Mouse (Mus musculus) olfactory bulb, adult 2 months (tissue): ENCODE results near the gene Cp. TPM values are rescaled to one million over a fixed set of nuclear protein-coding genes. Genes with fewer than 3 reads are reported as not detected.
A peak's percentile ranks its signal among the peaks of the same experiment; 100 is the strongest.
"Not testable (repeated sequence)": the region's sequence is repeated elsewhere in the genome, so short reads cannot be mapped to it uniquely, and the experiment has no call there.

Experiments used
- H3K27ac ChIP-seq: fragments of 200-500 bp; 2 replicates; pipeline ENCODE4 v1.5.1; 2012; ENCODE audit warnings: low read depth, low read length; ENCODE audit not compliant: insufficient read depth
- H3K4me1 ChIP-seq: fragments of 200-500 bp; 2 replicates; pipeline ENCODE4 v1.6.1; 2012; ENCODE audit warnings: low read length; ENCODE audit not compliant: control insufficient read depth, insufficient read depth
- H3K4me3 ChIP-seq: fragments of 200-500 bp; 2 replicates; pipeline ENCODE4 v1.5.1; 2012; ENCODE audit warnings: mild to moderate bottlenecking, low read depth, low read length, moderate library complexity; ENCODE audit not compliant: insufficient read depth
- CTCF ChIP-seq: fragments of 200-500 bp; IDR thresholded peaks from 2 replicates; pipeline ENCODE4 v1.5.1; 2012; ENCODE audit warnings: low read depth, mild to moderate bottlenecking, low read length, moderate library complexity; ENCODE audit not compliant: insufficient read depth
- POLR2A ChIP-seq: fragments of 200-500 bp; IDR thresholded peaks from 2 replicates; pipeline ENCODE4 v1.6.1; 2012; ENCODE audit warnings: mild to moderate bottlenecking, low read depth, low read length, moderate library complexity; ENCODE audit not compliant: insufficient read depth
- WGBS: fragments of 180-500 bp; shearing (Covaris S2); methylation state at CpG from one replicate; pipeline ENCODE4 v1.1.7; 2018; 5-methylcytosine and 5-hydroxymethylcytosine counted together
- polyA plus RNA-seq: library from polyadenylated mRNA; stranded (reverse); fragments of >200 nt; gene quantifications from 2 replicates; pipeline ENCODE4 v1.2.4, GENCODE M21; 2012; ENCODE audit warnings: low replicate concordance; ENCODE audit not compliant: missing spikeins, insufficient read depth, insufficient read length

The Cp gene
- not detected in 2 replicates for polyA plus RNA-seq

- WGBS = 38% methylated on average over 5 of the region's 5 CpGs
These were observed at the start of gene Cp for GRCm38 (mm10) chr3:19956885-19957284. Gene Cp (plus strand): TSS chr3:19957054.

GRCm38 (mm10) chr3:19948552-19948951 is 8.3 kb upstream of the Cp start:
- no peak overlapping the region for H3K27ac ChIP-seq
- H3K4me3 ChIP-seq = no peak overlapping the region
- no peak for TF ChIP-seq CTCF
- TF ChIP-seq POLR2A = no peak
- no peaks in the 10 kb centered on the region for H3K4me1 ChIP-seq

More at GRCm38 (mm10) chr3:19956885-19957284, at the start of gene Cp:
- TF ChIP-seq POLR2A = no peak
- H3K27ac ChIP-seq = no peak within 1 kb of the TSS
- no peak within 1 kb of the TSS for H3K4me3 ChIP-seq
- H3K4me1 ChIP-seq = no peaks in the 10 kb centered on the region

GRCm38 (mm10) chr3:19949401-19949800 is 7.5 kb upstream of the Cp start:
- not testable (repeated sequence) for H3K4me1 ChIP-seq, H3K27ac ChIP-seq, H3K4me3 ChIP-seq
- 100% methylated on average over 1 of the region's 1 CpGs for WGBS

GRCm38 (mm10) chr3:19953425-19953824 is 3.4 kb upstream of the Cp start:
- no peak overlapping the region for H3K4me3 ChIP-seq
- WGBS = 28% methylated on average over 1 of the region's 1 CpGs
- no peaks in the 10 kb centered on the region for H3K4me1 ChIP-seq
- peak overlapping the region; percentile 69; the same call in 1 of the 2 replicates for H3K27ac ChIP-seq
- no peak for TF ChIP-seq POLR2A
- TF ChIP-seq CTCF = no peak

- Histone ChIP-seq H3K4me3 (no peak overlapping the region), H3K27ac (no peak overlapping the region), H3K4me1 (no peaks in the 10 kb centered on the region)
- TF ChIP-seq CTCF = no peak
- TF ChIP-seq POLR2A = no peak
- 20% methylated on average over 3 of the region's 3 CpGs for WGBS
These were observed 3.0 kb upstream of the Cp start for GRCm38 (mm10) chr3:19953865-19954264.

- Histone ChIP-seq H3K4me3 (no peak overlapping the region), H3K4me1 (no peaks in the 10 kb centered on the region), H3K27ac (no peak overlapping the region)
- TF ChIP-seq POLR2A (no peak), CTCF (no peak)
These were observed 1.2 kb downstream of the Cp start for GRCm38 (mm10) chr3:19958031-19958430.

GRCm38 (mm10) chr3:19958983-19959382 is 2.1 kb downstream of the Cp start:
- WGBS = 72% methylated on average over 1 of the region's 1 CpGs
- Histone ChIP-seq H3K4me3 (no peak overlapping the region), H3K27ac (no peak overlapping the region), H3K4me1 (no peaks in the 10 kb centered on the region)
- TF ChIP-seq CTCF = no peak
- TF ChIP-seq POLR2A = no peak

GRCm38 (mm10) chr3:19960570-19961114 is 3.8 kb downstream of the Cp start:
- WGBS = 76% methylated on average over 3 of the region's 3 CpGs
- no peaks in the 10 kb centered on the region for H3K4me1 ChIP-seq
- TF ChIP-seq CTCF = no peak
- no peak for TF ChIP-seq POLR2A
- H3K27ac ChIP-seq = no peak overlapping the region
- no peak overlapping the region for H3K4me3 ChIP-seq

GRCm38 (mm10) chr3:19961341-19961740 is 4.5 kb downstream of the Cp start:
- H3K4me3 ChIP-seq = no peak overlapping the region
- WGBS = 72% methylated on average over 2 of the region's 2 CpGs
- H3K27ac ChIP-seq = no peak overlapping the region
- TF ChIP-seq POLR2A = no peak
- no peak for TF ChIP-seq CTCF
- H3K4me1 ChIP-seq = no peaks in the 10 kb centered on the region
